Mouse (Mus musculus): ENCODE data around the gene Sqstm1. TPM values are rescaled to one million over a fixed set of nuclear protein-coding genes. Genes with fewer than 3 reads are reported as not detected.

Gene Sqstm1
- polyA plus RNA-seq, 1 experiment from 2014 or later: 320 TPM

DNA sequence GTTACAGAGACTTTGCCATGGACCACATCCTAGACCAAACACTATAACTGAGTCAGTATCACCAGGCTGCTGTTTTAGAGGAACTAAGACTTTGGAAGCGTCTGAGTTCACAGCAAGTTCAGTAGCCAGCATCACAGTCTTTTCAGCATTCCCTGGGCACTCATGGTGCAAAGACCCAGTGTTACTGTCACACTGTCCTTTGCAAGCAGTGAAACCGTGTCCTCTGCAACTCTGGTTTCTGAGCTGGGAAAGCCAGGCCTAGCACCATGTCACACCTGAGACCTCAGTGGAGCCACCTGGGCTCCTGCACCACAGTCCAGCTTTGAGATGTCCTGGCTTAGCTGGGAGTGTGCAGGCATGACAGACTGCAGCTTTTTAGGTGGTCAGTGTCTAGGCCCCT lies 11.7 kb downstream of the Sqstm1 start:
- Histone ChIP-seq H3K27me3 (no peaks in the 10 kb centered on the region), H3K36me3 (peaks cover 85% of the 10 kb centered on the region), H3K9me3 (no peaks in the 10 kb centered on the region), H3K4me2 (no peak overlapping the region), H3K4me1 (replicated peaks) (no peaks in the 10 kb centered on the region), H3K9ac (no peak overlapping the region), H3K27ac (no peak overlapping the region), H3K4me3 (no peak overlapping the region)
- WGBS: 89% methylated on average over 2 of the region's 2 CpGs
- ATAC-seq (ENCODE audit: low FRiP score): no peak

DNA sequence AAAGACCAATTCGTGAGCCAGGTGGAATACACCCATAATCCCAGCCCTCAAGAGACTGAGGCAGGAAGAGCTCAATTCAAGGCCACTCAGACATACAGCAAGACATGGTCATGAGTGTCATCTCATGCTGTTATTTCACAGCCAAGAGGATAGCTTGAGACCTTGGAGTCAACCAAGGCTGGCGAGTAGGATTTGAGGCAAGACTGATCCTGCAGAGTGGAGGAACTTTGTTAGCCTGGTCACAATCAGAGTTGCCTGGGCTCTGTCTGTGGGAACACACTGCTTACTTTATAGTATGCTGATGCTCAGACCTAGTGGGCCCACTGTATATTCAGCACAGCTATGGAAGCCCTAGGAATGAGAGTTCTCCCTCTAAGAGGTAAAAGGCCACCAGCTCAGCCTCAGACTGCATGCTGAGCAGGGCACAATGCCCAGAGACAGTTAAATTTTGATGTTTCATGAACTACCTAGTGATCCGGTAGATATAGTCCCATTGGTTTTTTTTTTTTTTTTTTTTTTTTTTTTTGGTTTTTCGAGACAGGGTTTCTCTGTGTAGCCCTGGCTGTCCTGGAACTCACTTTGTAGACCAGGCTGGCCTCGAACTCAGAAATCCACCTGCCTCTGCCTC lies 12.3 kb downstream of the Sqstm1 start:
- Histone ChIP-seq H3K36me3 (peaks cover 85% of the 10 kb centered on the region), H3K4me1 (replicated peaks) (no peaks in the 10 kb centered on the region), H3K27me3 (no peaks in the 10 kb centered on the region), H3K4me3 (no peak overlapping the region), H3K9me3 (no peaks in the 10 kb centered on the region), H3K27ac (no peak overlapping the region), H3K4me2 (no peak overlapping the region), H3K9ac (no peak overlapping the region)
- no peak for ATAC-seq (ENCODE audit: low FRiP score)
- WGBS: 86% methylated on average over 4 of the region's 5 CpGs

DNA sequence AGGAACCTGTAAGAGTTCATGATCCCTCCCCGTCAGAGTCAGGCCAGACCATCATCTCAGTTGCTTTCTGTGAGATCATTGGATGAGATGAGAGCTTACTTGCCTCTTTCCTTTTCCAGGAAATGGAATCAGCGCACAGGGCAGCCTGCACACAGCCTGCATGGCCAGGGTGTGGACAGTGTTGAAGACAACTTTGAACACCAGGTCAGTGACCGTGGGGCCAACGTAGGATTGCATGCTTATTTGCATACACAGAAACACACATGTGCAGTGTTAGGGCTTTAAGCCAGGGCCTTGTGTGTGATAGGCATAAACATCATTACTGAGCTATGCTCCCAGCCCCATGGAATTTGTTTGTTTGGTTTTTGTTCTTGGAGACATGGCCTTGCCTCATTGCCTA lies 13.1 kb downstream of the Sqstm1 start:
- no peak overlapping the region for H3K27ac ChIP-seq
- no peak overlapping the region for H3K9ac ChIP-seq
- H3K4me3 ChIP-seq: no peak overlapping the region
- WGBS: 94% methylated on average over 4 of the region's 4 CpGs
- peaks cover 79% of the 10 kb centered on the region for H3K36me3 ChIP-seq
- H3K27me3 ChIP-seq: no peaks in the 10 kb centered on the region
- H3K4me1 ChIP-seq (replicated peaks): no peaks in the 10 kb centered on the region
- H3K9me3 ChIP-seq: no peaks in the 10 kb centered on the region
- H3K4me2 ChIP-seq: no peak overlapping the region
- ATAC-seq (ENCODE audit: low FRiP score): no peak

DNA sequence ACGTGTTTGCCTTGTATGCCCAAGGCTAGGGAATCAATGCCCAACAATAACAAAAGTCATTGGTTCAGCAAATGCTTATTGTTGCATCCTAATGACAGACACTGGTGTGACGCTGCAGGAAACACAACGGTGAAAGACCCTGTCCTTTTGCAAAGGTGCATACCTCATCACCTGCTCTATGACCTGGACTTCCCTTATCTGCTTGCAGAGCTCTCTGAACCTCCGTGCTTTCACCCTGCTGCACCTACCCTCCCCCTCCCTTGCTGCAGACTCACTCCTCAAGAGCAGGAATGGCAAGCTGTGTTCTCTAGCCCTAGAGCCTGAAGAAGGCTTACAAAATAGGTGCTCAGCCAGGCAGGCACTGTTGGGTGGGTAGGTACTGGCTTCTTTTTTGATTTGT lies 15.8 kb downstream of the Sqstm1 start:
- Histone ChIP-seq H3K9ac (no peak overlapping the region), H3K9me3 (no peaks in the 10 kb centered on the region), H3K27me3 (no peaks in the 10 kb centered on the region), H3K4me1 (replicated peaks) (no peaks in the 10 kb centered on the region), H3K36me3 (peaks cover 69% of the 10 kb centered on the region), H3K4me2 (no peak overlapping the region), H3K27ac (no peak overlapping the region), H3K4me3 (no peak overlapping the region)
- ATAC-seq (ENCODE audit: low FRiP score): no peak
- 79% methylated on average over 4 of the region's 4 CpGs for WGBS

DNA sequence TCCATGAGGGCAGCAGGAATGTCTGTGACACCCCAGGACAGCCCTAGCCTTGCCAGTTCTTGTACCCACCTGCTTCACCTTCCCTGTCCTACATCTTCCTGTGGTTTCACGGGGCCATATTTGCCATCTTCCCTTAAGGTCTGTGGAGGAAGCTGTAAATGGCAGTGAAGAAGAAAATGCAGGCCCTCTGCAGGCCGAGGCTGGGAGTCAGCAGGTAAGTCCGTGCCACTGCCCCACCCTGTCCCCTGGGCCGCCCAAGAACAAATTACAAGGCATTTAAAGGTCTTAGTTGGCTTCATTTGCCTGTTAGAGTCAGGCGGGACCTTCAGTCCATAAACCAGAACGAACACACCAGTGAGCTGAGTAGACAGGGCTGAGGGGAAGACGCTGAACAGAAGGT lies 16.6 kb downstream of the Sqstm1 start:
- Histone ChIP-seq H3K9ac (no peak overlapping the region), H3K27ac (no peak overlapping the region), H3K4me1 (replicated peaks) (no peaks in the 10 kb centered on the region), H3K27me3 (no peaks in the 10 kb centered on the region), H3K36me3 (peaks cover 61% of the 10 kb centered on the region), H3K4me2 (no peak overlapping the region), H3K4me3 (no peak overlapping the region), H3K9me3 (no peaks in the 10 kb centered on the region)
- no peak for ATAC-seq (ENCODE audit: low FRiP score)
- 80% methylated on average over 7 of the region's 7 CpGs for WGBS

DNA sequence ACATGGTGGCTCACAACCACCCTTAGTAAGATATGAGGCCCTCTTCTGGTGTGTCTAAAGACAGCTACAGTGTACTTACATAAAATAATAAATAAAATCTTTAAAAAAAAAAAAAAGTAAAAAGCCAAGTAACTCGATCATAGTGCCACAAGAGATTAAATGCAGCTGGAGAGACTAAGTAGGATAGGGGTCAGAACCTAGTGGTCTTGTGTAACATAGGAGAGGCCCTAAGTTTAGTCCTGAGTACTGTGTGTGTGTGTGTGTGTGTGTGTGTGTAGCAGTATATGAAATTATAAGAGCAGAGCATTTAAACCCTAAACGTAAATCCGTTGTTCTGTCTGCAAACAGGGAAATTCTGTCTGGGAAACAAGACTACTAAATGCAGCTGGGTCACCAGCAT lies 18.3 kb downstream of the Sqstm1 start:
- no peak overlapping the region for H3K27ac ChIP-seq
- no peak overlapping the region for H3K4me2 ChIP-seq
- no peaks in the 10 kb centered on the region for H3K9me3 ChIP-seq
- no peak overlapping the region for H3K9ac ChIP-seq
- H3K27me3 ChIP-seq: no peaks in the 10 kb centered on the region
- H3K4me3 ChIP-seq: no peak overlapping the region
- H3K36me3 ChIP-seq: peaks cover 58% of the 10 kb centered on the region
- no peaks in the 10 kb centered on the region for H3K4me1 ChIP-seq (replicated peaks)
- 93% methylated on average over 3 of the region's 3 CpGs for WGBS
- ATAC-seq (ENCODE audit: low FRiP score): no peak

DNA sequence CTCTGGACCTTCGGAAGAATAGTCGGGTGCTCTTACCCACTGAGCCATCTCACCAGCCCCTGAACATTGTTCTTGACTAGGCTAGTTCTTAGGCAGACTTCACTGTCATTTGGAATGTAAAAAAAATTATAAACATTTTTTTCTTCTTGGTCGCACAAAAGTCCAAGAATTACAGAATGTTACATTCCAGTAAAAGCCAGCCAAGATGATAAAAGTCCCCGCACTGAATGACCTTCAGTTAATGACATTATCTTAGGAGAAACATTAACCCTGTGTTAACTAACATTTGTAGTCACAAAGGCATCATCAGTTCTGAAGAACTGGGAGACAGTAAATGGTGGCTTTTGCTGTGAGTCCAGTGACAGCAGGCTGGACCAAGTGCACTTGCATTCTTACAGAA lies 20.3 kb downstream of the Sqstm1 start:
- no peaks in the 10 kb centered on the region for H3K4me1 ChIP-seq (replicated peaks)
- no peak for ATAC-seq (ENCODE audit: low FRiP score)
- H3K27ac ChIP-seq: no peak overlapping the region
- H3K4me3 ChIP-seq: no peak overlapping the region
- H3K9me3 ChIP-seq: no peaks in the 10 kb centered on the region
- no peak overlapping the region for H3K4me2 ChIP-seq
- no peaks in the 10 kb centered on the region for H3K27me3 ChIP-seq
- no peak overlapping the region for H3K9ac ChIP-seq
- peaks cover 52% of the 10 kb centered on the region for H3K36me3 ChIP-seq
- 88% methylated on average over 4 of the region's 4 CpGs for WGBS

DNA sequence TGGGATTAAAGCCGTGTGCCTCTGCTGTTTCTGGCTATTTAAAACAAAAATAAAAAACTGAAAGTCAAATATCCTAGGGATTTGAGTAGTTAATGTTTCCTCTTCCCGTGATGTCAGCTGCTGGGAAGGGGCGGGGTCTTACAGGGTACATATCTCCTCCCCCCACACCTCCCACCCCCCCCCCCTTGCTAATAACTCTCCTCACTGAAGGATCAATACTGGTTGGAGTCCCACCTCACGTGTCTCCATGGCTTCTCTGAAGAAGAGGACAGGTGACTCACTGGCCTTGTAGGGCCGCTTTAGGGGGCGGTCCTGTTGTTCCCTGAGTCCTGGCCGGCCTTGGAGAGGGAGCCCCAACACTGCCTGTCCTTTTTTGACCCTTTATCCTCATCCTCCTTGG lies 21.9 kb downstream of the Sqstm1 start:
- Histone ChIP-seq H3K9me3 (no peaks in the 10 kb centered on the region), H3K27me3 (no peaks in the 10 kb centered on the region), H3K9ac (no peak overlapping the region), H3K4me1 (replicated peaks) (no peaks in the 10 kb centered on the region), H3K4me2 (no peak overlapping the region), H3K4me3 (no peak overlapping the region), H3K27ac (no peak overlapping the region), H3K36me3 (peaks cover 55% of the 10 kb centered on the region)
- no peak for ATAC-seq (ENCODE audit: low FRiP score)
- 84% methylated on average over 7 of the region's 7 CpGs for whole genome bisulfite sequencing

DNA sequence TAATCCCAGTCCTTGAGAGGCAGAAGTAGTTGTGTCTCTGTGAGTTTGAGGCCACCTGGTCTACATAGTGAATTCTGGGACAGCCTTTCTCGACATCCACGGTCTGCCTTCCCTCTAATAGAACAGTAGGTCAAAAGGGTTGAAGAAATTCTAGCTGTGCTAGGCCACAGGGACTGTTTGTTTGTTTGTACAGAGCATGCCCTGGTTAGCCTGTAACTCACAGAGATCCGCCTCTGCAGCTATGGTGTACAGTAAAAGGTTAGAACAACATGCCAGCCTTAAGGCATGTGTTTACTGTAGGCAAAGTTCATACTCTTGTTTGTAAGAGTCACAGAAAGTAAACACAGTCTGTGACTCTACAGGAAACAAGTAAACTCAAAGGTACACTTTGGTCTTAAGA lies 25.8 kb downstream of the Sqstm1 start:
- ATAC-seq (ENCODE audit: low FRiP score): no peak
- H3K36me3 ChIP-seq: peaks cover 60% of the 10 kb centered on the region
- 82% methylated on average over 3 of the region's 3 CpGs for WGBS
- no peak overlapping the region for H3K9ac ChIP-seq
- H3K4me1 ChIP-seq (replicated peaks): no peaks in the 10 kb centered on the region
- no peak overlapping the region for H3K4me2 ChIP-seq
- H3K27ac ChIP-seq: no peak overlapping the region
- no peak overlapping the region for H3K4me3 ChIP-seq
- H3K27me3 ChIP-seq: no peaks in the 10 kb centered on the region
- H3K9me3 ChIP-seq: no peaks in the 10 kb centered on the region

DNA sequence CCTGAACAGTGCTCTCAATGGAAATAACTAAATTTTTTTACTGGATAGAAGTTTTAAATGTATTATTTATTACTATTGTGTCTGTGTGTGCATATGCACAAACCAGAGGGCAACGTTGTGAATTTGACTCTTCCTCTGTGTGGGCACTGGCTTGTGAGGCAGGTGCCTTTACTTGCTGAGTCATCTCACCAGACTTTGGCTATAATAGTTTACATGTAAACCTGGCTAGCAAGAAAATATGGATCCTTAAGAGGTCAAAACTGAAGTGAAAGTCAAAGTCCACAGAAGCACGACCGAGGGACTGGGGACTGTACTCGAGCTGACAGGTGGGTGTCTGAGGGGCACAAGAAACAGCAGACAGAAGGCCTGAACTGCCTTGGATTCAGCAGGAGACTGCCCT lies 27.9 kb downstream of the Sqstm1 start:
- 91% methylated on average over 4 of the region's 4 CpGs for WGBS
- no peaks in the 10 kb centered on the region for H3K27me3 ChIP-seq
- H3K9me3 ChIP-seq: no peaks in the 10 kb centered on the region
- ATAC-seq (ENCODE audit: low FRiP score): no peak
- H3K4me2 ChIP-seq: no peak overlapping the region
- no peak overlapping the region for H3K27ac ChIP-seq
- no peak overlapping the region for H3K4me3 ChIP-seq
- no peaks in the 10 kb centered on the region for H3K4me1 ChIP-seq (replicated peaks)
- H3K9ac ChIP-seq: no peak overlapping the region
- H3K36me3 ChIP-seq: peaks cover 70% of the 10 kb centered on the region

DNA sequence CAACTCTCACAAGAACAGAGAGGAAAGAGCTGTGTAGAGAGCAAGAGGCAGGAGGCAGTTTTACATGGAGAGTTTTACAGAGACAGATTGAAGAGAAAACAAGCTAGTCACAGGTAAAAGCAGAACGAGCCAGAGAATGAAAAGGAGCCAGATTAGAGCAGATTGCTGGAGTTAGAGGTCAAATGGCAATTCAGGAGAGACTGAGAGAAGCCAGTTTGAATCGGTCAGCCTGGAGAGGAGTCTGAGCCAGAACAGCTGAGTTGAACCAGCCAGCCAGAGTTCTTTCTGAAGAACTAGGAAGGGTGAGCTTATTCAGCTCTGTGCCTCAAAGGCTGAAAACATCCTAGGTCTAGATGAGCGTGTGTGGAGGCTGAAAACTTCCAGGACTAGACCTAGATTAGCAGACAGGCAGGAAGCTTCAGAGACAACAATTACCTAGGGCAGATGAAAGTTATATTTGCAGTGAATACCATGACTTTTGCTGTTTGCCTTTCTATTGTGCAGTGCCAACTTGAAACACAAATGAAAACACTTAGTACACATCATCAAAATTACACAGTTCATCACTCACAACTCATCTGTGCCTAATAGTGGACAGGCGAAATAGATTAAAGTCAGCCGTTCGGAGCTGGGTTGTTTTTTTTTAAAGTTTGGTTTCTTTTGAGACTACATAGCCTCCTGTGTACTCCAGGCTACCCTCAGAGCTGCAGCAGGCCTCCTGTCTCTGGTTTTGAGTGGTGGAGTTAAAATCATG lies 30.0 kb downstream of the Sqstm1 start:
- Histone ChIP-seq H3K4me1 (replicated peaks) (peaks cover 9% of the 10 kb centered on the region), H3K4me2 (no peak overlapping the region), H3K9ac (no peak overlapping the region), H3K9me3 (no peaks in the 10 kb centered on the region), H3K36me3 (peaks cover 65% of the 10 kb centered on the region), H3K4me3 (no peak overlapping the region), H3K27ac (no peak overlapping the region), H3K27me3 (no peaks in the 10 kb centered on the region)
- WGBS: 82% methylated on average over 6 of the region's 6 CpGs
- ATAC-seq (ENCODE audit: low FRiP score): no peak

DNA sequence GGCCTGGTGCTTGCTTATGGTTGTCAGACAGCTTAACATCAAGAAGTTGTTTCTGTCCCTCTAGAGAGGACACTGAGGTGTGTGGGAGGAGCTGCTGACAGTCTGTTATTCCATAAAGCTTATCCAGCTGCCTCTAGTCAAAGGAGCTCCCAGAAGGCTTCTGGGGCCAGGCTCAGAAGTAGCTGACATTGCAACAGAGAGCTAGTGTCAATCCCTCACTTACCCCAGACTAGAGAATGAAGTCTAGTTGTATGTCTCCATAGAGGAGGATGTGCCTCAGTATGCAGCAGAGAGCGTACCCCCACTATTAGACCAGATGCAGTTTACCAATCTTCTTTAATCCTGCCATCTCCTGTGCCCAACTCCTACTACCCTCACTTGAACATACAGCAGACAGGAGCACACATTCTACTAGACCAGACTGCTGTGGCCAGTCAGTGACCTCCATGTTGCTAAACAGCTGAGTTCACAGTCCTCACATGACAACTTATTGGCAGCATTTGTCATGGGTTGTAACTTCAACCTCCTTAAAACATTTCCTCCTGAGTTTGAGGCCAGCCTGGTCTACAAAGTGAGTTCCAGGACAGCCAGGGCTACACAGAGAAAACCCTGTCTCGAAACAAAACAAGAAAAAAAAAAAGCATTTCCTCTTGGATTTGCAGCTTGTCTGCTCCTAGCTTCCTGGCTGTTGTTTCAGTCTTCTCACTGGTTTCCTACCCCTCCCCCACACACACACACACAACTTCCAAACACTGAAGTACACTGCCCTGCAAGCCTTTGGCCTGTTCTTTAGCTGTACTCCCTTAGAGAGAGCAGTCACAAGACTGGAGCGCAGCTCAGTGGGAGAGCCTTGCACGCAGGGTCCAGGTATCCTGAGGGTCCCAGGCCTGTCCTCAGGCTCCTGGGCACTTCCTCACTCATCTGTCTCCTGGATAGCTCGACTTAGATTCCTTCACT lies 31.8 kb downstream of the Sqstm1 start:
- no peak for ATAC-seq (ENCODE audit: low FRiP score)
- H3K36me3 ChIP-seq: peaks cover 53% of the 10 kb centered on the region
- H3K4me1 ChIP-seq (replicated peaks): peaks cover 15% of the 10 kb centered on the region
- no peak overlapping the region for H3K27ac ChIP-seq
- H3K9me3 ChIP-seq: no peaks in the 10 kb centered on the region
- no peak overlapping the region for H3K4me3 ChIP-seq
- 86% methylated on average over 5 of the region's 5 CpGs for WGBS
- no peak overlapping the region for H3K9ac ChIP-seq
- no peak overlapping the region for H3K4me2 ChIP-seq
- H3K27me3 ChIP-seq: no peaks in the 10 kb centered on the region

Data from hindbrain, embryonic 13.5 days (tissue).